Mouse (Mus musculus) liver, embryonic 15.5 days (tissue): ENCODE measurements around the gene Olfr1373. TPM values are rescaled to one million over a fixed set of nuclear protein-coding genes. Genes with fewer than 3 reads are reported as not detected.

Experiments
- microRNA-seq: library from miRNA; unstranded; fragments of <30 nt; microRNA quantifications from one replicate; pipeline ENCODE4, GENCODE M21; 2016
- polyA plus RNA-seq: library from polyadenylated mRNA; unstranded; fragments of >200 nt; fragmentation: Nextera tagmentation; extraction: Ambion mirVana; gene quantifications from 2 replicates; pipeline ENCODE4 v1.2.1, GENCODE M21; 2015

Olfr1373 gene
- polyA plus RNA-seq, 1 experiment from 2014 or later: not detected

Small RNA genes within 50 kb of the gene (microRNA-seq; reads per million reads assigned to microRNA genes)
- gene Gm24157 (1.3 reads per million), gene Mir3061 (30.2 reads per million, percentile 40 among the genes with 10 or more reads in this experiment)

Other genes starting within 250 kb of the Olfr1373 start
- gene Cdkn2aipnl, start 177.9 kb downstream of the Olfr1373 start, polyA plus RNA-seq: 46.3 and 48.6 TPM in 2 replicates
- 118 and 139 TPM in 2 replicates for gene Ube2b, start 144.8 kb downstream of the Olfr1373 start, polyA plus RNA-seq
- gene Cdkl3, start 141.3 kb downstream of the Olfr1373 start, polyA plus RNA-seq: 0.78 and 1.3 TPM in 2 replicates
- 31.4 and 31.6 TPM in 2 replicates for gene Ppp2ca, start 46.8 kb downstream of the Olfr1373 start, polyA plus RNA-seq
- not detected in 2 replicates for gene Olfr1371, start 68.5 kb upstream of the Olfr1373 start, polyA plus RNA-seq
- gene Skp1a, start 86.5 kb upstream of the Olfr1373 start, polyA plus RNA-seq: 236 and 277 TPM in 2 replicates
- 1.4 and 1.9 TPM in 2 replicates for gene Tcf7, start 137.5 kb upstream of the Olfr1373 start, polyA plus RNA-seq
- 119 TPM in 2 replicates for gene Vdac1, start 215.3 kb upstream of the Olfr1373 start, polyA plus RNA-seq